Mouse (Mus musculus): ENCODE data around the gene Mast4. TPM values are rescaled to one million over a fixed set of nuclear protein-coding genes. Genes with fewer than 3 reads are reported as not detected.

Gene Mast4
- polyA plus RNA-seq, 1 experiment = 0.27 TPM

GRCm38 (mm10) chr13:103135224-103135883 is 198.9 kb downstream of the Mast4 start:
- Histone ChIP-seq H3K4me1 (ENCODE audit: control insufficient read depth, insufficient read depth, low read length) (no peaks in the 10 kb centered on the region), H3K27ac (ENCODE audit: insufficient read depth, low read depth, low read length) (no peak overlapping the region), H3K4me3 (ENCODE audit: insufficient read depth, low read length) (no peak overlapping the region)
- no peak for TF ChIP-seq POLR2A (IDR thresholded peaks at IDR 0.05; ENCODE audit: borderline replicate concordance, low read depth, low read length)

- TF ChIP-seq CTCF (IDR thresholded peaks at IDR 0.05; ENCODE audit: low read depth, low read length) (no peak), POLR2A (IDR thresholded peaks at IDR 0.05; ENCODE audit: borderline replicate concordance, low read depth, low read length) (no peak)
- no peaks in the 10 kb centered on the region for H3K4me1 ChIP-seq (ENCODE audit: control insufficient read depth, insufficient read depth, low read length)
- no peak overlapping the region for H3K4me3 ChIP-seq (ENCODE audit: insufficient read depth, low read length)
- H3K27ac ChIP-seq (ENCODE audit: insufficient read depth, low read depth, low read length) = no peak overlapping the region
Observed at GRCm38 (mm10) chr13:103131781-103132180, 202.5 kb downstream of the Mast4 start.

- H3K27ac ChIP-seq (ENCODE audit: insufficient read depth, low read depth, low read length) = no peak overlapping the region
- no peaks in the 10 kb centered on the region for H3K4me1 ChIP-seq (ENCODE audit: control insufficient read depth, insufficient read depth, low read length)
- TF ChIP-seq POLR2A (IDR thresholded peaks at IDR 0.05; ENCODE audit: borderline replicate concordance, low read depth, low read length) (no peak), CTCF (IDR thresholded peaks at IDR 0.05; ENCODE audit: low read depth, low read length) (no peak)
- H3K4me3 ChIP-seq (ENCODE audit: insufficient read depth, low read length) = no peak overlapping the region
Observed at GRCm38 (mm10) chr13:103129130-103129797, 205.0 kb downstream of the Mast4 start.

GRCm38 (mm10) chr13:103128729-103129128 is 205.6 kb downstream of the Mast4 start:
- Histone ChIP-seq H3K4me1 (ENCODE audit: control insufficient read depth, insufficient read depth, low read length) (no peaks in the 10 kb centered on the region), H3K4me3 (ENCODE audit: insufficient read depth, low read length) (no peak overlapping the region), H3K27ac (ENCODE audit: insufficient read depth, low read depth, low read length) (no peak overlapping the region)
- TF ChIP-seq CTCF (IDR thresholded peaks at IDR 0.05; ENCODE audit: low read depth, low read length) = no peak
- TF ChIP-seq POLR2A (IDR thresholded peaks at IDR 0.05; ENCODE audit: borderline replicate concordance, low read depth, low read length) = no peak

- Histone ChIP-seq H3K4me1 (ENCODE audit: control insufficient read depth, insufficient read depth, low read length) (no peaks in the 10 kb centered on the region), H3K27ac (ENCODE audit: insufficient read depth, low read depth, low read length) (no peak overlapping the region), H3K4me3 (ENCODE audit: insufficient read depth, low read length) (no peak overlapping the region)
- TF ChIP-seq CTCF (IDR thresholded peaks at IDR 0.05; ENCODE audit: low read depth, low read length) (no peak), POLR2A (IDR thresholded peaks at IDR 0.05; ENCODE audit: borderline replicate concordance, low read depth, low read length) (no peak)
Observed at GRCm38 (mm10) chr13:103127594-103127993, 206.7 kb downstream of the Mast4 start.

- TF ChIP-seq CTCF (IDR thresholded peaks at IDR 0.05; ENCODE audit: low read depth, low read length) (no peak), POLR2A (IDR thresholded peaks at IDR 0.05; ENCODE audit: borderline replicate concordance, low read depth, low read length) (no peak)
- Histone ChIP-seq H3K4me3 (ENCODE audit: insufficient read depth, low read length) (no peak overlapping the region), H3K4me1 (ENCODE audit: control insufficient read depth, insufficient read depth, low read length) (no peaks in the 10 kb centered on the region), H3K27ac (ENCODE audit: insufficient read depth, low read depth, low read length) (no peak overlapping the region)
Observed at GRCm38 (mm10) chr13:103123716-103124115, 210.6 kb downstream of the Mast4 start.

- Histone ChIP-seq H3K27ac (ENCODE audit: insufficient read depth, low read depth, low read length) (no peak overlapping the region), H3K4me1 (ENCODE audit: control insufficient read depth, insufficient read depth, low read length) (no peaks in the 10 kb centered on the region), H3K4me3 (ENCODE audit: insufficient read depth, low read length) (no peak overlapping the region)
- TF ChIP-seq CTCF (IDR thresholded peaks at IDR 0.05; ENCODE audit: low read depth, low read length) (no peak), POLR2A (IDR thresholded peaks at IDR 0.05; ENCODE audit: borderline replicate concordance, low read depth, low read length) (no peak)
Observed at GRCm38 (mm10) chr13:103121796-103122792, 212.2 kb downstream of the Mast4 start.

GRCm38 (mm10) chr13:103120669-103121131 is 213.6 kb downstream of the Mast4 start:
- TF ChIP-seq CTCF (IDR thresholded peaks at IDR 0.05; ENCODE audit: low read depth, low read length) = no peak
- TF ChIP-seq POLR2A (IDR thresholded peaks at IDR 0.05; ENCODE audit: borderline replicate concordance, low read depth, low read length) = no peak
- Histone ChIP-seq H3K4me3 (ENCODE audit: insufficient read depth, low read length) (no peak overlapping the region), H3K27ac (ENCODE audit: insufficient read depth, low read depth, low read length) (no peak overlapping the region)

GRCm38 (mm10) chr13:103119728-103120127 is 214.6 kb downstream of the Mast4 start:
- no peaks in the 10 kb centered on the region for H3K4me1 ChIP-seq (ENCODE audit: control insufficient read depth, insufficient read depth, low read length)
- H3K27ac ChIP-seq (ENCODE audit: insufficient read depth, low read depth, low read length) = no peak overlapping the region
- TF ChIP-seq CTCF (IDR thresholded peaks at IDR 0.05; ENCODE audit: low read depth, low read length) = no peak
- no peak for TF ChIP-seq POLR2A (IDR thresholded peaks at IDR 0.05; ENCODE audit: borderline replicate concordance, low read depth, low read length)
- H3K4me3 ChIP-seq (ENCODE audit: insufficient read depth, low read length) = no peak overlapping the region

More at GRCm38 (mm10) chr13:103120669-103121131, 213.6 kb downstream of the Mast4 start:
- no peaks in the 10 kb centered on the region for H3K4me1 ChIP-seq (ENCODE audit: control insufficient read depth, insufficient read depth, low read length)
